Mouse (Mus musculus) testis, adult 2 months (tissue): ENCODE measurements around the gene Ahr.

Experiments used
- CTCF ChIP-seq: fragments of 200-500 bp; IDR thresholded peaks from 2 replicates; pipeline ENCODE4 v1.5.1; 2012; ENCODE audit warnings: low read depth, mild to moderate bottlenecking, inconsistent platforms, low read length, moderate library complexity; ENCODE audit not compliant: control insufficient read depth, insufficient read depth, insufficient replicate concordance
- POLR2A ChIP-seq: fragments of 200-500 bp; IDR thresholded peaks from 2 replicates; pipeline ENCODE4 v1.6.1; 2012; ENCODE audit warnings: low read depth, mild to moderate bottlenecking, inconsistent platforms, low read length, moderate library complexity; ENCODE audit not compliant: control insufficient read depth

DNA sequence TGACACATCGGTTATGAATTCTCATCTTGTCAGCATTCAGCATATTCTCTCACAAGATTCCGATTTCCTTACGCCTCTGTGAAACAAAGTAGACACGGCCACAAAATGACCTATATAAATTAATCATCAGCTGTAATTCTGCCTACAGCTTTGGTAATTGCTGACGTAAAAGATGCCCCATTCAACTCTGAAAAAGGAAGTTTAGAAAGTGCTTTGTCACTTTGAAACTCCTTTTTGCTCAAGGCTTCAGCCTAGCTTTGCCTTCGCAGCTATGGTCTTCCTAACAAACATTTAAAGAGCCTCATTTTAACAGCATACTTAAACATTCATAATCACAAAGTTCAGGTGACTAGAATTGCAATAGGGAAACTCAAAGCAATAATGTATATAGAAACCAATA lies 72.2 kb downstream of the Ahr start:
- TF ChIP-seq POLR2A (no peak), CTCF (no peak)
